Mouse (Mus musculus) forebrain, embryonic 13.5 days (tissue): ENCODE data around the gene Emc1. TPM values are rescaled to one million over a fixed set of nuclear protein-coding genes. Genes with fewer than 3 reads are reported as not detected.

ENCODE experiments used
- ATAC-seq: fragments of 200-750 bp; cut with Nextera tagmentation; 2 replicates; pipeline ENCODE4 v1.8.0; 2017
- H3K27ac ChIP-seq: fragments of 300-500 bp; sonication (generic); 2 replicates; pipeline ENCODE4 v1.5.1; 2015; ENCODE audit warnings: inconsistent platforms, mild to moderate bottlenecking, moderate library complexity
- H3K27me3 ChIP-seq: fragments of 300-500 bp; sonication (generic); 2 replicates; pipeline ENCODE4 v1.6.1; 2015; ENCODE audit warnings: mild to moderate bottlenecking, inconsistent platforms
- H3K36me3 ChIP-seq: fragments of 300-500 bp; sonication (generic); 2 replicates; pipeline ENCODE4 v1.6.1; 2015; ENCODE audit warnings: mild to moderate bottlenecking, inconsistent platforms; ENCODE audit not compliant: poor library complexity, severe bottlenecking
- H3K4me1 ChIP-seq: fragments of 300-500 bp; sonication (generic); 2 replicates; pipeline ENCODE4 v1.6.1; 2015; ENCODE audit warnings: inconsistent platforms
- H3K4me2 ChIP-seq: fragments of 300-500 bp; sonication (generic); 2 replicates; pipeline ENCODE4 v1.6.1; 2015; ENCODE audit warnings: inconsistent platforms, mild to moderate bottlenecking, moderate library complexity
- H3K4me3 ChIP-seq: fragments of 300-500 bp; sonication (generic); 2 replicates; pipeline ENCODE4 v1.5.1; 2015; ENCODE audit warnings: mild to moderate bottlenecking, inconsistent platforms
- H3K9ac ChIP-seq: fragments of 300-500 bp; sonication (generic); 2 replicates; pipeline ENCODE4 v1.6.1; 2015; ENCODE audit warnings: mild to moderate bottlenecking, inconsistent platforms
- H3K9me3 ChIP-seq: fragments of 300-500 bp; sonication (generic); replicated peaks from 2 replicates; pipeline ENCODE4 v1.6.1; 2016; ENCODE audit warnings: inconsistent platforms
- whole genome bisulfite sequencing: fragments of 180-500 bp; shearing (Covaris S2); methylation state at CpG from one replicate; pipeline ENCODE4 v1.1.7; 2015; 5-methylcytosine and 5-hydroxymethylcytosine counted together
- polyA plus RNA-seq: library from polyadenylated mRNA; unstranded; fragments of >200 nt; fragmentation: Nextera tagmentation; extraction: Ambion mirVana; gene quantifications from 2 replicates; pipeline ENCODE4 v1.2.1, GENCODE M21; 2015

Emc1 gene
- polyA plus RNA-seq, 1 experiment from 2014 or later, result 29.3 TPM

DNA sequence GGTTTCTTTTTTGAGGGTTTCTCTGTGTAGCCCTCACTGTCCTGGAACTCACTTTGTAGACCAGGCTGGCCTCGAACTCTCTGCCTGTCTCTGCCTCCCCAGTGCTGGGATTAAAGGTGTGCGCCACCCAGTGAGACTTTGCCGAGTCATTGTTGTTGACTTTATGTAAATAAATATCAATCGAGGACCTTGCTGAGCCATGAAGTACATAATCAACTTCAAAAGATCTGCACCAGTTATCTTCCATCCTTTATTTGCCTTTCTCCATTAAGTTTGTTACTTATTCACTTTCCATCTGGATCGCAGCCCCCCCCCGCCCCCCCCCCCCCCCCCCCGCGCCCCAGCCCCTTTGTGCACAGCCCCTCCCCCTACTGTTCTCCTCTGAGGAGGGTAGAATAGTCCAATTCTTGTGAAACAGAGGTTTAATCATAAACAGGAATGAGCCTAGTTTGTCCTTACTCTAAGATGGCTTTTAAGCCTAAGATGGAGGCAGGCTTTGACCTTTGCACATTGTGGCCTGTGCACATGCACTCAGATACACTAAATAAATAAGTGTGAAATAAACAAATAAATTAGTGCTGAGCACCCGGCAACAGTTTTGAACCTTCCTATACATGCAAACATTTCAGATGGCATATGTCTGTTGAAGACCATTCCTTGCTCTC, 17.6 kb upstream of the Emc1 start:
- Histone ChIP-seq H3K4me2 (no peak overlapping the region), H3K9ac (no peak overlapping the region), H3K27ac (no peak overlapping the region), H3K27me3 (peaks cover 21% of the 10 kb centered on the region), H3K9me3 (no peaks in the 10 kb centered on the region), H3K36me3 (no peaks in the 10 kb centered on the region), H3K4me3 (no peak overlapping the region), H3K4me1 (no peaks in the 10 kb centered on the region; the same call in 1 of the 2 replicates)
- ATAC-seq, result no peak
- 73% methylated on average over 7 of the region's 9 CpGs for WGBS

DNA sequence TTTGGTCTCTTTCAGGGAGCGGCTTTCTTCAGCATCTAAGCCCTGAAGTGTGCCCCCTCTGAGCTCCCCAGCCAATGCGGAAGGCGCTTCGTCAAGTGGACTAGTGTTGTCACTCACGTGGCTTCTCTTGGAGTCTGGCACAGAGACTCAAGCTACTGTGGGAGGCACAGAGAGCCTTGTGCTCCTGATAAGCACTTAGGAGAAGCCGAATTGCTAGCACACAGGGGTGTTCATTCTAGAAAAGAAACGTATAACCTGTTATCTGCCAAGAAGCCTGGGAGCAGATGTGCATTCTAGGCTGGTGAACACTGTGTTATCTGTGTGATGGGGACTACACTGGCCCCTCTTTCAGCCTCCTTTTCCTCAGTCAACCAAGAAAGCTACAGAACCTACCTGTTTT, 16.9 kb upstream of the Emc1 start:
- 70% methylated on average over 7 of the region's 7 CpGs for WGBS
- Histone ChIP-seq H3K9me3 (no peaks in the 10 kb centered on the region), H3K36me3 (no peaks in the 10 kb centered on the region), H3K4me3 (no peak overlapping the region), H3K27me3 (peaks cover 21% of the 10 kb centered on the region), H3K4me1 (no peaks in the 10 kb centered on the region; the same call in 1 of the 2 replicates), H3K27ac (no peak overlapping the region), H3K9ac (no peak overlapping the region), H3K4me2 (no peak overlapping the region)
- no peak for ATAC-seq

DNA sequence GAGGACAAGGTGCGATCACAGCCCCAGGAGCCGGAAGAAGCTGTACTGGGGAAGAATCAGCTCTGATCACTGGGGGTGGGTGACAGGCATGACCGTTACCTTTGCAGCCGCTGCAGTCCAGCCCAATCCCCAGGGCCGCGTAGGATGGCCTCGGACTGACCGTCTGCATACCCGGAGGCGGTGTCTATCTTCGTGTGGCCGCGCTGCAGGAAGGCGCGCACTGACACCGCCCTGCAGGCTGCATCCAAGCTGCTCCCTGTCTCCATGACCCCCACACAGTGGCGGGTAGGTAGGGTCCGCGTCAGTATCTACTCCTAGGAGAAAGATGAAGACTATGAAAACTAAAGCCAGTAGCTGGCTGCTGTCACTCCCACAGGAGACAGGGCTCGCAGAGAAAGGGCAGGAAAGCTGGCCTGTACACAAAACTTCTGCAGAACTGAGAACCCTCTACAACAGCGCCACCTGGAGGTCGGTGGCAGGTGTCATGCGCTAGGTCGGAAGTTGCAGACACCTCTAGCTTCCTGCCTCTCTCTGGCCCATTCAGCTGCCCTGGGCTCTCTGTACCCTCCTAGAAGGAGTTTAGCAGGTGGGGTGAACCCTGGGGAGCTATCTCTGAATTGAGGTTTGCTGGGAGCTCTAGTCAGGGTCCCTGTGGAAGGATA, 15.4 kb upstream of the Emc1 start:
- Histone ChIP-seq H3K4me1 (no peaks in the 10 kb centered on the region; the same call in 1 of the 2 replicates), H3K27me3 (peaks cover 21% of the 10 kb centered on the region), H3K9ac (no peak overlapping the region), H3K36me3 (no peaks in the 10 kb centered on the region), H3K9me3 (no peaks in the 10 kb centered on the region), H3K4me3 (no peak overlapping the region), H3K4me2 (peak overlapping the region; percentile 23; the same call in 1 of the 2 replicates), H3K27ac (no peak overlapping the region)
- WGBS, result 39% methylated on average over 24 of the region's 24 CpGs
- ATAC-seq, result no peak

DNA sequence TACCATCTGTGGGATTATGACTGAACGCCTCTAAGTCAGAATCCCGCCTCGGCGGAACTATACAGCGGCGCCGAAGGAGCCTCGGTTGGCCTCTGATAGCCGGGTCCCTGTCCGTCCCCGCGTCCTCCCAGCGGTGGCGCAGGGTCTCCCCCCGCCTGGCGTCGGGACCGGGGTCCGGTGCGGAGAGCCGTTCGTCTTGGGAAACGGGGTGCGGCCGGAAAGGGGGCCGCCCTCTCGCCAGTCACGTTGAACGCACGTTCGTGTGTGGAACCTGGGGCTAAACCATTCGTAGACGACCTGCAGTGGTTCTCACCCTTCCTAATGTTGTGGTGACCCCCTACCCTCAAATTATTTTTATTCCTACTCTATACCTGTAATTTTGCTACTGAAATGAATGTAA, 14.2 kb upstream of the Emc1 start:
- no peak overlapping the region for H3K9ac ChIP-seq
- H3K4me3 ChIP-seq, result no peak overlapping the region
- no peak for ATAC-seq
- H3K4me2 ChIP-seq, result no peak overlapping the region
- no peaks in the 10 kb centered on the region; the same call in 1 of the 2 replicates for H3K4me1 ChIP-seq
- H3K36me3 ChIP-seq, result no peaks in the 10 kb centered on the region
- no peak overlapping the region for H3K27ac ChIP-seq
- H3K9me3 ChIP-seq, result no peaks in the 10 kb centered on the region
- WGBS, result 65% methylated on average over 33 of the region's 33 CpGs
- peaks cover 18% of the 10 kb centered on the region for H3K27me3 ChIP-seq

DNA sequence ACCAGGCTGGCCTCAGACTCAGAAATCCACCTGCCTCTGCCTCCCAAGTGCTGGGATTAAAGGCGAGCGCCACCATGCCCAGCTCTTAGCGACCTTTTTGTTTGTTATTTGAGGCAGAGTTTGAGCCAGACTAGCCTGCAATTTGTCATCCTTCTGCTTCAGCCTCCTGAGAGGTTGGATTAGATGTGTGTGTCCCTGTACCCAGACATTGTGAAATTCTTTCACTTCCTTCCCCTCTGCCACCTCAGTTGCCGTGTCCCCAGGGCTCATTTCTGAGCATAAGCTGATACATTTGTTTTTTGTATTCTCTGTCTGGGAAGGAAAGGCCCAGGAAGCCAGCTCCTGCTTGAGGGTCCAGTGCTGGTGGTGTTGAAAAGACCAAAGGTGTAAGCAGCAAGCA, 11.6 kb upstream of the Emc1 start:
- WGBS, result 86% methylated on average over 4 of the region's 4 CpGs
- peaks cover 18% of the 10 kb centered on the region for H3K27me3 ChIP-seq

DNA sequence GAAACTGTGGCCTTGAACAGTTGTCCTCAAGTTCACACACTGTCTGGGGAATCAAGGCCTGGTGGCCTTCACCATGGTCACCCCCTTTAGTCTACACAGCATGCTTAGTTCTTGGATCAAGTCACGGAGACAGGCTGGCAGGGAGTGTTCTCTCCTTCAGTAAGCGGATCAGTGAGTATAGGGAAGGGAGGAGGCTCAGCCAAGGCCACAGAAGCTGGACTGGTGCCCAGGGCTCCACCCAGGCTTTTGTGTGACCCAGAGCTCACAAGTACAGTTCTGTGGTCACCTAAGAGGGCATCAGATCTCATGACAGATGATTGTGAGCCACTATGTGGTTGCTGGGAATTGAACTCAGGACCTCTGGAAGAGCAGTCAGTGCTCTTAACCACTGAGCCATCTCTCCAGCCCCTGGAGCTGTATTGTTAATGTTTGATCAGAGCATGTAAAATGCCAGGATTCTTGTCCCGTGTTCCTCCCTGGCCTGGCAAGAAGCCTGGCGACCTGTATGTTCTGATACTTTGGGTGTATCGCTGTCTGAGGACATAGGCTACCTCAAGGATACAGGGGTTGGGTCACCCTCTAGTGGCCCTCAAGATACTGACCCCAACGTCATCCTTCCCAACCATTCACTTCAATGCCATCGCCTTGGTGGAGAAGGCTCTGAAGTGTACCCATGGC, 10.7 kb upstream of the Emc1 start:
- no peak for ATAC-seq
- no peak overlapping the region for H3K9ac ChIP-seq
- no peak overlapping the region for H3K27ac ChIP-seq
- peaks cover 17% of the 10 kb centered on the region for H3K27me3 ChIP-seq
- peaks cover 18% of the 10 kb centered on the region for H3K36me3 ChIP-seq
- H3K4me2 ChIP-seq, result no peak overlapping the region
- 75% methylated on average over 7 of the region's 7 CpGs for WGBS
- H3K4me1 ChIP-seq, result no peaks in the 10 kb centered on the region; the same call in 1 of the 2 replicates
- H3K9me3 ChIP-seq, result no peaks in the 10 kb centered on the region
- H3K4me3 ChIP-seq, result no peak overlapping the region

More for the DNA sequence above, 11.6 kb upstream of the Emc1 start:
- no peak for ATAC-seq
- Histone ChIP-seq H3K4me3 (no peak overlapping the region), H3K36me3 (peaks cover 10% of the 10 kb centered on the region), H3K9ac (no peak overlapping the region), H3K4me1 (no peaks in the 10 kb centered on the region; the same call in 1 of the 2 replicates), H3K9me3 (no peaks in the 10 kb centered on the region), H3K27ac (no peak overlapping the region), H3K4me2 (no peak overlapping the region)

DNA sequence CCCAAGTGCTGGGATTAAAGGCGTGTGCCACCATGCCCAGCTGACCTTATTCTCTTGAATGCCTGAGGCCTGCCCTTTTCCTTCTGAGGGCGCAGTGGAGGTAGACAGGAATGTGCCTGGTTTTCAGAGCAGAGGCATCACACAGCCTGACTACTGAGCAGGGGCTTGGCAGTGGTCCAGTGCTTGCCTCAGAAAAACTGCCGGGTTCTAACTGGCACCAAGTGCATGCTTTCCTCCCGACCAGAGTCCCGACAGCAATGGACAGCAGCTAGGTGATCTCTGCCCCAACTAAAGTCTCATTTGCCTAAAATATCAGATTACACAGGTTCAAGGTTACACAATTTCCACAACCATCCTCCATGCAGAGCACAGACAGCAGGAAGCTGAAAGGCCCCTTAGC, 8.7 kb upstream of the Emc1 start:
- H3K27ac ChIP-seq, result no peak overlapping the region
- ATAC-seq, result no peak
- no peak overlapping the region for H3K9ac ChIP-seq
- H3K9me3 ChIP-seq, result no peaks in the 10 kb centered on the region
- WGBS, result 64% methylated on average over 5 of the region's 5 CpGs
- no peaks in the 10 kb centered on the region for H3K27me3 ChIP-seq
- H3K36me3 ChIP-seq, result peaks cover 39% of the 10 kb centered on the region
- H3K4me2 ChIP-seq, result no peak overlapping the region
- no peak overlapping the region for H3K4me3 ChIP-seq
- H3K4me1 ChIP-seq, result no peaks in the 10 kb centered on the region

DNA sequence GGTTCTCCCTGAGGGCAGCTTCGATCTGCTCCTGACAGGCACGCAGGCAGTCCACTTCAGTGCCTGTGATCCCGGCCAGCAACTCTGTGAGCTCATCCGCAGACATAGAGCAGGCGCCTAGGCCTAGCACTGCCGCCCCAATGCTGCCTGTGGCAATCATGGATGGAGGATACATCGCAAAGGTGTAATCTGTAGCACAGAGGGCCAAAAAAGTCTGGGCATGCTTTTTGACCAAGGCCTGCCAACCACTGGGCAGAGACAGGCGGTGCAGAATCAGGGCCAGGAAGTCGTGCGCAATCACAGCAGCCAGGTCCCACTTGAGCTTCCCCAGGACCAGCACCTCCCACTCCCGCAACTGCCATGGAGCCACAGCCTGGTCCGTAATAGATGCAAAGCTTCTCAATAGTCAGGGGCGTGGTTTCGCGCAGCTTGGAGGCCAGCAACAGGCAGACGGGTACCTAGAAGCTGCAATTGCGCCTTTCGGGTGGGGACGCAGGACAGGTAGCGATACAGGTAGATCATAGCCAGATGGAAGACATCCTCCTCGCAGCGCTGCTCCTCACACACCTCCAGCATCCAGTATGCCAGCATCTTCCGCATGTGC, 6.9 kb upstream of the Emc1 start:
- ATAC-seq, result no peak
- no peak overlapping the region for H3K27ac ChIP-seq
- H3K9me3 ChIP-seq, result no peaks in the 10 kb centered on the region
- H3K4me3 ChIP-seq, result no peak overlapping the region
- H3K36me3 ChIP-seq, result peaks cover 49% of the 10 kb centered on the region
- WGBS, result 70% methylated on average over 23 of the region's 23 CpGs
- H3K27me3 ChIP-seq, result no peaks in the 10 kb centered on the region
- H3K4me1 ChIP-seq, result peaks cover 3% of the 10 kb centered on the region
- no peak overlapping the region for H3K4me2 ChIP-seq
- no peak overlapping the region for H3K9ac ChIP-seq

DNA sequence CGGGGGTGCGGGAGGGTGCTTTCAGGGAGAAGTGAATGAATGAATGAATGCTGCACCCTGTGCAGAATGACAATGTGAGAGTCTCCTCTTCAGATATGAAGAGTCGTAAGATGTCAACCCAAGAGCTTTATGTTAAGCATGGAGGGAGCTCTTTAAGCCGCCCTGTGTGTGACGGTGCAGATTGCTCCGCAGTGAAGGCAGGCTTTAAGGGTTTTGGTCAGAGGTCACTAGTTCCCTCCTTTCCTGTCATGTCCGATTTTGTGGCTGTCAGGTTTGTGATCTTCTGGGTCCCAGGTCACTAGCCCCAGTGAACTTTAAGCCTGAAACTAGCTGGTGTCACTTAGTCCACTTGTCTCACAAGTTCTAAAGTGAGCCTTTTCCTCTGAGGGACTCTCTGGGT, 445 bp downstream of the Emc1 start:
- ATAC-seq, result peak; percentile 23; the same call in 1 of the 2 replicates
- H3K36me3 ChIP-seq, result peaks cover 50% of the 10 kb centered on the region
- peak overlapping the region; percentile 84 for H3K4me3 ChIP-seq
- peak overlapping the region; percentile 97 for H3K4me2 ChIP-seq
- peak overlapping the region; percentile 95; the same call in 1 of the 2 replicates for H3K27ac ChIP-seq
- H3K27me3 ChIP-seq, result no peaks in the 10 kb centered on the region
- WGBS, result 1% methylated on average over 7 of the region's 7 CpGs
- peaks cover 20% of the 10 kb centered on the region for H3K4me1 ChIP-seq
- no peaks in the 10 kb centered on the region for H3K9me3 ChIP-seq
- H3K9ac ChIP-seq, result peak overlapping the region; percentile 91

DNA sequence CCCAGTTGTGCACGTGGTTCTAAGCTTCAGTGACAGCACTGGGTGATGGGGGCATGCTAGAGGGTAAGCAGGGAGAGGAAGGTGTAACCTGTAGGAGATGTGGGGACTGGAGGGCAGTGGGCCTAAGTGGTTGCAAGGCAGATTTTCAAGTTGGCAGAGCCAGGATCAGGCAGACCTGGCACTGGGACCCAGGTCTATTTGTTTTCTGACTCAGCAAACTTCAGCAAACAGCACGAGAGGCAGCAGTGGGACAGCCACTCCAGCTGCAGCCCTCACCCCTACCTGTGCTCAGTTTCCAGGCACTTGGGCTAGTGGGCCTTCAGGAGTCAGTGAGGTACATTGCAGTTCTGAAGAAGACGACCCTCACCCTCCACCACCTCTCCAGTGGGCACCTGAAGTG, 4.8 kb downstream of the Emc1 start:
- Histone ChIP-seq H3K27ac (no peak overlapping the region), H3K9me3 (no peaks in the 10 kb centered on the region), H3K4me1 (peaks cover 5% of the 10 kb centered on the region)

DNA sequence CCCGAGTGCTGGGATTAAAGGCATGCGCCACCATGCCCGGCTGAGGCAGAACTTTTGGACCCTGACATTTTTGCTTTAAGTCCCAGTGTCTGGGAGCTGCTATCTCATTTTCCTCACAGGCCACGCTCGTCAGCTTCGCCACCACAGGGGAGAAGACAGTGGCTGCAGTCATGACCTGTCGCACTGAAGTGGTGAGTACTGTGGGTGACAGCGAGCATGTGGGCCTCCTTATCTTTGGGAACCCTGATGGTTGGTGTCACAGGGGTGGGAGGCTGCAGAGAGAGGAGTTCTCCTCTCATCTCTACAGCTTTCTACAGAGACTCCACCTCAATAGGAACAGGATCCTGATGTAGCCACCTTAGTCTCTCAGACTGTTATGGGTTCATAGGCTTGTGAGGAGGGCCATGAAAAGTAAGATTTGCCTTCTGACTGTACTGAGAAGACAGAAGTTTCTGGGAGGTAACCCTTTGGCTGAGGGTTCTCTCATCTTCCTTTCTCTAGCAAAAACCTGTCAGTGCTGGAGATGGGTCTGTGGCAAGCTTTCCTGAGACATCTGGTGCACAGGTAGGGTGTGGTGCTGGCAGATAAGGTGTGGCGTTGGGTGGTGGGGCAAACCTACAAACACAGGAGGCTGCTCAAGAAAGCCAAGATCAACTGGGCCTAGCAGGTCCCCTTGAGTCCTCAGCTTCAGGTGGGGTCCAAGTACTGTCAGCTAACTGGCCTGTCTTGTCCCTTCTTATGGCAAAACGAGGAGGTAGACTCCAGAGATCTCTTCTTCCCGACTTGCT, 8.6 kb downstream of the Emc1 start:
- Histone ChIP-seq H3K9me3 (no peaks in the 10 kb centered on the region), H3K9ac (no peak overlapping the region), H3K27ac (no peak overlapping the region), H3K36me3 (peaks cover 98% of the 10 kb centered on the region), H3K27me3 (no peaks in the 10 kb centered on the region), H3K4me1 (no peaks in the 10 kb centered on the region), H3K4me3 (no peak overlapping the region), H3K4me2 (no peak overlapping the region)
- ATAC-seq, result no peak
- WGBS, result 94% methylated on average over 11 of the region's 11 CpGs

More for the DNA sequence above, 4.8 kb downstream of the Emc1 start:
- Histone ChIP-seq H3K36me3 (peaks cover 74% of the 10 kb centered on the region), H3K9ac (no peak overlapping the region), H3K4me2 (no peak overlapping the region), H3K4me3 (no peak overlapping the region), H3K27me3 (no peaks in the 10 kb centered on the region)
- 95% methylated on average over 3 of the region's 3 CpGs for WGBS
- no peak for ATAC-seq
